Mouse (Mus musculus) liver, embryonic 13.5 days (tissue): ENCODE data around the gene Grin2a. TPM values are rescaled to one million over a fixed set of nuclear protein-coding genes. Genes with fewer than 3 reads are reported as not detected.
A peak's percentile ranks its signal among the peaks of the same experiment; 100 is the strongest.

Experiments used
- ATAC-seq: fragments of 200-750 bp; cut with Nextera tagmentation; 2 replicates; pipeline ENCODE4 v1.8.0; 2017; ENCODE audit warnings: low read depth, mild to moderate bottlenecking, moderate number of reproducible peaks, moderate library complexity
- DNase-seq: peaks from one replicate; pipeline ENCODE4 v3.0.0; 2022
- H3K27ac ChIP-seq: fragments of 300-500 bp; sonication (generic); 2 replicates; pipeline ENCODE4 v1.5.1; 2015; ENCODE audit warnings: moderate library complexity, mild to moderate bottlenecking, inconsistent platforms
- H3K27me3 ChIP-seq: fragments of 300-500 bp; sonication (generic); 2 replicates; pipeline ENCODE4 v1.6.1; 2015; ENCODE audit warnings: mild to moderate bottlenecking, inconsistent platforms
- H3K36me3 ChIP-seq: fragments of 300-500 bp; sonication (generic); 2 replicates; pipeline ENCODE4 v1.6.1; 2015; ENCODE audit warnings: mild to moderate bottlenecking, inconsistent platforms
- H3K4me1 ChIP-seq: fragments of 300-500 bp; sonication (generic); replicated peaks from 2 replicates; pipeline ENCODE4 v1.6.1; 2015; ENCODE audit warnings: inconsistent platforms
- H3K4me2 ChIP-seq: fragments of 300-500 bp; sonication (generic); 2 replicates; pipeline ENCODE4 v1.6.1; 2015; ENCODE audit warnings: inconsistent platforms, mild to moderate bottlenecking, moderate library complexity
- H3K4me3 ChIP-seq: fragments of 300-500 bp; sonication (generic); replicated peaks from 2 replicates; pipeline ENCODE4 v1.5.1; 2015; ENCODE audit warnings: mild to moderate bottlenecking, inconsistent platforms
- H3K9ac ChIP-seq: fragments of 300-500 bp; sonication (generic); 2 replicates; pipeline ENCODE4 v1.6.1; 2015; ENCODE audit warnings: mild to moderate bottlenecking, inconsistent platforms
- H3K9me3 ChIP-seq: fragments of 300-500 bp; sonication (generic); replicated peaks from 2 replicates; pipeline ENCODE4 v1.6.1; 2016; ENCODE audit warnings: inconsistent platforms
- WGBS: fragments of 180-500 bp; shearing (Covaris S2); methylation state at CpG from one replicate; pipeline ENCODE4 v1.1.7; 2015; ENCODE audit not compliant: insufficient replicate concordance; 5-methylcytosine and 5-hydroxymethylcytosine counted together
- polyA plus RNA-seq: library from polyadenylated mRNA; unstranded; fragments of >200 nt; fragmentation: Nextera tagmentation; extraction: Ambion mirVana; gene quantifications from 2 replicates; pipeline ENCODE4 v1.2.1, GENCODE M21; 2015

Grin2a gene
- polyA plus RNA-seq, 1 experiment from 2014 or later = 0.01 TPM

GRCm38 (mm10) chr16:9742443-9742842 is 252.9 kb downstream of the Grin2a start:
- Histone ChIP-seq H3K9me3 (no peaks in the 10 kb centered on the region), H3K4me3 (no peak overlapping the region)
- no peak for ATAC-seq

GRCm38 (mm10) chr16:9738679-9739078 is 256.7 kb downstream of the Grin2a start:
- Histone ChIP-seq H3K4me1 (no peaks in the 10 kb centered on the region), H3K36me3 (no peaks in the 10 kb centered on the region), H3K4me3 (no peak overlapping the region), H3K9ac (no peak overlapping the region), H3K4me2 (no peak overlapping the region), H3K27me3 (no peaks in the 10 kb centered on the region), H3K9me3 (0 out of 2 replicates have a peak, but pooled peaks cover 3% of the 10 kb centered on the region), H3K27ac (no peak overlapping the region)
- 67% methylated on average over 6 of the region's 6 CpGs for whole genome bisulfite sequencing
- DNase-seq (no peak), ATAC-seq (no peak)

More at GRCm38 (mm10) chr16:9742443-9742842, 252.9 kb downstream of the Grin2a start:
- Histone ChIP-seq H3K4me2 (no peak overlapping the region), H3K36me3 (no peaks in the 10 kb centered on the region), H3K9ac (no peak overlapping the region), H3K4me1 (no peaks in the 10 kb centered on the region), H3K27me3 (no peaks in the 10 kb centered on the region), H3K27ac (no peak overlapping the region)
- DNase-seq = no peak
- 81% methylated on average over 6 of the region's 6 CpGs for WGBS

DNA sequence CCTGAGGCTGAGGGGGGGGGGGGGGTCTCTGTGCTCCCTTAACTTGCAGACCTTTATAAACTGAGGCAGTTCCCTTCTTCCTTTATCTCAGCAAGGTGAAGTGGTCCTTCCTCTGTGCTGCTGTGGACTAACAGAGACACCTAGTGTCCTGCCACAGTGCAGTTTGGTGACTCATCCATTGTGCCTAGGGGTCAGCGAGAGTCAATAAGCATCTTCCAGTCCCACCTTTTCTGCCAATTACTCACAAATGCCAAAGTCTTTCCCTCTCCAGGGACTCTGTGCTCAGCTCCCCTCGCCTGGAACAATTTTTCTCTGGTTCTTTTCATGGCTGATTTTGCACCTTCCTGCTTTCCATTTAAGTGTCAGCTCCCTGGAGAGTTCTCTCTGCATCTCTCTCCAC is 258.2 kb downstream of the Grin2a start:
- no peak overlapping the region for H3K4me3 ChIP-seq
- no peaks in the 10 kb centered on the region for H3K4me1 ChIP-seq
- DNase-seq (no peak), ATAC-seq (no peak)
- H3K4me2 ChIP-seq = no peak overlapping the region
- WGBS = 26% methylated on average over 2 of the region's 2 CpGs
- no peaks in the 10 kb centered on the region for H3K27me3 ChIP-seq
- H3K9ac ChIP-seq = no peak overlapping the region
- no peak overlapping the region for H3K27ac ChIP-seq
- H3K9me3 ChIP-seq = 0 out of 2 replicates have a peak, but pooled peaks cover 3% of the 10 kb centered on the region
- H3K36me3 ChIP-seq = no peaks in the 10 kb centered on the region

- Histone ChIP-seq H3K9ac (no peak overlapping the region), H3K4me2 (no peak overlapping the region), H3K27ac (no peak overlapping the region), H3K27me3 (no peaks in the 10 kb centered on the region), H3K36me3 (no peaks in the 10 kb centered on the region), H3K4me1 (no peaks in the 10 kb centered on the region), H3K4me3 (no peak overlapping the region), H3K9me3 (0 out of 2 replicates have a peak, but pooled peaks cover 3% of the 10 kb centered on the region)
- DNase-seq (no peak), ATAC-seq (no peak)
- 75% methylated on average over 8 of the region's 8 CpGs for WGBS
Observed at GRCm38 (mm10) chr16:9735365-9736080, 259.8 kb downstream of the Grin2a start.

- Histone ChIP-seq H3K4me3 (no peak overlapping the region), H3K9me3 (no peaks in the 10 kb centered on the region), H3K4me1 (no peaks in the 10 kb centered on the region), H3K27me3 (no peaks in the 10 kb centered on the region), H3K9ac (no peak overlapping the region), H3K27ac (no peak overlapping the region), H3K4me2 (no peak overlapping the region), H3K36me3 (no peaks in the 10 kb centered on the region)
- ATAC-seq (no peak), DNase-seq (no peak)
- 67% methylated on average over 5 of the region's 5 CpGs for WGBS
Observed at GRCm38 (mm10) chr16:9727603-9728002, 267.8 kb downstream of the Grin2a start.

- Histone ChIP-seq H3K4me1 (no peaks in the 10 kb centered on the region), H3K9me3 (no peaks in the 10 kb centered on the region), H3K27ac (no peak overlapping the region), H3K27me3 (no peaks in the 10 kb centered on the region), H3K36me3 (no peaks in the 10 kb centered on the region), H3K4me3 (no peak overlapping the region), H3K9ac (no peak overlapping the region), H3K4me2 (no peak overlapping the region)
- ATAC-seq (no peak), DNase-seq (no peak)
- 54% methylated on average over 7 of the region's 7 CpGs for WGBS
Observed at GRCm38 (mm10) chr16:9725578-9726113, 269.7 kb downstream of the Grin2a start.

DNA sequence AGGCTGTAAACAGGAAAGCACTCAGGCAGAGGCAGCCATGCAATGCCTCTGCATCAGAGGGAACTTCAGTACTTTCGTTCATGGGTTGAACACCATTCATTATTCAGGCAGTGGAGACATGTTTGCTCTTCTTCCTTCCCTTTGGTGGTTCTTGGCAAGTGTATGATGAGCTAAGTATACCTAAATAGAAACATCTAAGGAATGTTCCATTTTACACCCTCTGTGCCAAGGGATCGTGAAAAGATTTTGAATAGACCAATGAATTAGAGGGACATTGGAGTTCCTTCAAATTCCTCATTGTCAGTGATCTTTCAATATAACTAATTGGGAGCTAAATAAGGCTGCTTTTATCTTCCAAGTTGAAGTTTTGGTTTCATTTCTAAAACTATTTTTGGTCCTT is 284.0 kb downstream of the Grin2a start:
- ATAC-seq (no peak), DNase-seq (no peak)
- Histone ChIP-seq H3K36me3 (no peaks in the 10 kb centered on the region), H3K9ac (no peak overlapping the region), H3K27ac (no peak overlapping the region), H3K27me3 (no peaks in the 10 kb centered on the region), H3K4me1 (no peaks in the 10 kb centered on the region), H3K4me2 (no peak overlapping the region), H3K4me3 (no peak overlapping the region), H3K9me3 (no peaks in the 10 kb centered on the region)
- 53% methylated on average over 2 of the region's 2 CpGs for WGBS

GRCm38 (mm10) chr16:9709921-9710320 is 285.4 kb downstream of the Grin2a start:
- DNase-seq (no peak), ATAC-seq (no peak)
- 27% methylated on average over 2 of the region's 2 CpGs for WGBS
- Histone ChIP-seq H3K27me3 (no peaks in the 10 kb centered on the region), H3K27ac (no peak overlapping the region), H3K4me2 (no peak overlapping the region), H3K9ac (no peak overlapping the region), H3K4me1 (no peaks in the 10 kb centered on the region), H3K9me3 (no peaks in the 10 kb centered on the region), H3K4me3 (no peak overlapping the region), H3K36me3 (no peaks in the 10 kb centered on the region)

DNA sequence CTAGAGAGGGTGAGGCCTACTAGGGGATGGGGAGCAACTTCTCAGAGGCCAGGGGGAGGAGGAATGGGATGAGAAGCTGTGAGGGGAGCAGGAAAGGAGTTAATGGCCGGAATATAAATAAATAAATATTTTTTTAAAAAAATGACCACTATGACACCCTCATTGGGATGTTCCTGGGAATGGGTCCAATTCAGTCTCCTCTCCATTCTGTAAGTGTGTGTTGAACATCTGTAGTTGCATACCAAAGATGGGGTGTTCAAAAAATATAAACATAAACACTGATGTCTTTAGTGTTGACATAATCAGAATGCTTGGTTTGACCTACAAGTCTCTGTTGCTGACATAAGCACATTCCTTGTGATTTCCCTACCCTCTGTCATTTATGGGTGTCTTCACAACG is 298.2 kb downstream of the Grin2a start:
- no peak overlapping the region for H3K27ac ChIP-seq
- DNase-seq = no peak
- H3K4me3 ChIP-seq = no peak overlapping the region
- H3K4me2 ChIP-seq = no peak overlapping the region
- no peaks in the 10 kb centered on the region for H3K4me1 ChIP-seq
- H3K36me3 ChIP-seq = no peaks in the 10 kb centered on the region
- ATAC-seq = no peak
- no peak overlapping the region for H3K9ac ChIP-seq
- H3K27me3 ChIP-seq = no peaks in the 10 kb centered on the region
- no peaks in the 10 kb centered on the region for H3K9me3 ChIP-seq
- 43% methylated on average over 2 of the region's 2 CpGs for WGBS

DNA sequence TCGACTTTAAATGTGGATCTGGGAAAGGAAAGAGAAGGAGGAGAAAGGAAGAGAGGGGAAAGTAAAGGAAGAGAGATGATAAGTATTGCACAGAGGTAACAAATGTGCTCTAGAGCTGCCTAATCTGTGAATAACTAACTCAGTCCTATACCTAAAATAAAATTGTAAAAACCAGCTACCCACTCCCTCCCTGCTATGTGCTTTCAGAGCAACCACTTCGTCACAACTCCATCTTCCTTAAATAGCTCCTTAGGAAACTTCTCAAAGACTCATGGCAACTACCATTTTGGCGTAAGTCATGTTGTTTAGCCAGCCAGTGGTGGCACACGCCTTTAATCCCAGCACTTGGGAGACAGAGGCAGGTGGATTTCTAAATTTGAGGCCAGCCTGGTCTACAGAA is 301.3 kb downstream of the Grin2a start:
- Histone ChIP-seq H3K4me1 (no peaks in the 10 kb centered on the region), H3K27ac (no peak overlapping the region), H3K4me3 (no peak overlapping the region), H3K9ac (no peak overlapping the region), H3K27me3 (no peaks in the 10 kb centered on the region), H3K36me3 (no peaks in the 10 kb centered on the region), H3K4me2 (no peak overlapping the region), H3K9me3 (no peaks in the 10 kb centered on the region)
- DNase-seq (no peak), ATAC-seq (no peak)
- WGBS = 47% methylated on average over 4 of the region's 4 CpGs

DNA sequence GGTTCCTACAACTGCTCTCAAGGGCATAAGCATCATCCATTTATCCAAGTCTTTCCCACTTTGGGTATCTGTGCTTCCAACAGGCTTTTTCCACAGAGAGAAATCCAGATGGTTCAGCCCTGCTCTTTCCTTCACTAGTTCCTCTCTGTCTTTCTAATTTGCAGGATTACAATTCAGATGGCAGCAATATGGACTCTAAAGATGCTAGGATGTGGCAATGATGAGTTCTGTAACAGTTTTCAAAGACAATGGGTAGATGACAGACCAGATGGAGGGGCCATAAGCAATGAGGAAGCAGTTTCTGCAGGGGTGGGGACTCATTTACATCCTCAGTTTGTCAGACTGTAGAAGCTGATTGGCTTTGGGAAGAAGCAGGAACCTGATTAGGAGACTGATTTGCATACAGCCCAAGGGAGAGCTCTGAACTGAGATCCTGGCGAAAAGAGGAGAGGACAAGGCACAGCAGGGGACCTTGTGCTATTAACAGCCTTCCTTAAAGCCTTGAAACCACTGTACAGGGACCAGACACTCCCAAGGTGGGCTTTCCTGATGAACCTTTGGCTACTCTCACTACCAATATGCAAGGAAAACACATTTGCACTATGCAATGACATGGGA is 306.7 kb downstream of the Grin2a start:
- no peak for ATAC-seq
- H3K4me2 ChIP-seq = no peak overlapping the region
- H3K36me3 ChIP-seq = no peaks in the 10 kb centered on the region
- no peaks in the 10 kb centered on the region for H3K4me1 ChIP-seq
- no peak overlapping the region for H3K9ac ChIP-seq
- H3K9me3 ChIP-seq = no peaks in the 10 kb centered on the region
- no peaks in the 10 kb centered on the region for H3K27me3 ChIP-seq
- H3K4me3 ChIP-seq = no peak overlapping the region
- no peak for DNase-seq
- WGBS = 9% methylated on average over 1 of the region's 1 CpGs
- no peak overlapping the region for H3K27ac ChIP-seq

DNA sequence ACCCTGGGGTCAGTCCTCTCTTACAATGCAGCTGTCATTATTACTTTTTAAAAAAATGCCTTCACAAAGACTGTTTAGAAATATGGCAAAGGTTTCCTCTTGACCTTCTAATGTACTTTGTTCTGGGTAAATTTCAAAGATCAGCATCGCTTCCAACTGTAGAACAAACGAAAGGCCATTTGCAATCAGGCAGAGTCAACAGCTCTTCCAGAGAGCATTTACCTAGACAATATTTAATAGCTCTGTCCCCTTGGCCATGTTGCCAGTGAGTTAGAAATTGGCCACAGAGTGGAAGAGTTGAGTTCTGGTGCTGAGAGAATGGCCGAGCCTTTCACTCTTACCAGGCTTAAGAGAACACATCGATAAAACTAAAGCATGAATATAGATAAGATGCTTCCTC is 314.8 kb downstream of the Grin2a start:
- H3K4me2 ChIP-seq = no peak overlapping the region
- H3K27me3 ChIP-seq = no peaks in the 10 kb centered on the region
- DNase-seq (no peak), ATAC-seq (peak; percentile 47; the same call in 1 of the 2 replicates)
- H3K4me1 ChIP-seq = no peaks in the 10 kb centered on the region
- WGBS = 65% methylated on average over 4 of the region's 4 CpGs
- no peaks in the 10 kb centered on the region for H3K9me3 ChIP-seq
- no peaks in the 10 kb centered on the region for H3K36me3 ChIP-seq
- H3K4me3 ChIP-seq = no peak overlapping the region
- H3K9ac ChIP-seq = no peak overlapping the region
- peak overlapping the region; percentile 47 for H3K27ac ChIP-seq
